Mouse (Mus musculus): ENCODE measurements around the gene Hoxc12.

DNA sequence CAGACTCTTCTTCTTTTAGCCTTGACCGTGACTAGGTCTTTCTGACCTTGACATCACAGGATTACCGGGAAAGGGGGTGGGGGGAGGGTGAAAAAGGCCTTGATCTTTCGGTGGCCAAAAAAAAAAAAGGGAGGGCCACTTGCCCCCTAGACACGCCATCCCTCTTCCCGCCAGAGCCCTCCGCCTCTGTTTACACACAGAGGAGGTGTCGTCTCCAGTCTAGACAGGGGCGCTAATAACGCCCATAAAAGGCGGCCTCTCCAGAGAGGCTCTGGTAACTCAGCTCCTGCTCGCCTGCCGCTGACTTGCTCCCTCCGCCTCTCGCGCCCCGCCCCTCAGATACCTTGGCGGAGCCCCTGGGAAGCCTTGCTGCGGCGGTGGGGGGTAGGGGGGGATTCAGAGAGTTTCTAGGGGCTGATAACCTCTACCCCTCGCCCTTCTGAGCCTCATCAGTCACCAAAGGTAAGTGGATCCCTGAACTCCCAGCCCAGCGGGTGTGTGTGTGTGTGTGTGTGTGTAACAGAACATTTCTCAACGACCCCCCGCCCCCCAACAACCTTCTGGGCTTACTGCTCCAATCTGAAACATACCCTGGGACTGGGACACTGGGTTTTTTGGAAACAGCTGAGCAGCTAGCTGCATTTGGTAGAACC is 4.7 kb upstream of the Hoxc12 start:
- TF ChIP-seq CTCF (IDR thresholded peaks at IDR 0.05; ENCODE audit: borderline replicate concordance, insufficient read depth, low read depth, low read length) (no peak), POLR2A (IDR thresholded peaks at IDR 0.05; ENCODE audit: borderline replicate concordance, insufficient read depth, low read length) (no peak)

Data from cerebellum, adult 2 months (tissue).